In the genomic region with DNA sequence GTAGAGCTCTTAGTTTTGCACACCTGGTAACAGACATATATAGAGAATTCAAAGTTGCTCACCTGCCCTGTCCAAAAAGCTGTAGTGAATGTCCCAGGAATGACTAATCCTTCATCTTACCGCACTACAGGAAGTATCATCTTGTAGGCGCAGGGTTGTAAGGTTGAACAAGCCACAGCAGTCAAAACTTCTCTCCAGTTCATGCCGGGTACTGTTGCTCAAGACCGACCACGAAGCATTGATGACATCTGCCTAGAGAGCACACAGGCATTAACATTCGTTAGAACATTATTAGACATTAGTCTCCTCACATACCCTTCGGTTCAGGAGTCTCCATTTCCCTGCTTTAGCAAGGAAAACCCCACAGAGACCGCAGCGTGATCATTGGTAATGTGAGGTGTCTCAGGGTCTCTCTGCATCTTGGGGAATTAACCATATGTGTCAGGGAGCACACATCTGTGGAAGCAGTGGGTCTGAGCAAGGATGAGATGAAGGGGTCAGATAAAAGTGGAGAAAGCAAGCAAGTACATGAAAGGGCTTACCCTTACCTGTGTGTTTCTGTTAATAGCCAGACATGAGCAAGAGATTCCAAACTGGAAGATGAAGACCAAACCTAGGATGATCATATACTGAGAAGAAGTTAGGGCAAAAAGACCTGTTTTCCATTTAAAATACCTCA, we compare ENCODE assay signal across 8 mouse cellular contexts. TPM values are rescaled to one million over a fixed set of nuclear protein-coding genes. Genes with fewer than 3 reads are reported as not detected.
A peak's percentile ranks its signal among the peaks of the same experiment; 100 is the strongest.
DNase-seq lines count a peak whose midpoint lies in the region; ATAC-seq lines count a peak whose summit lies in the region.
"Had no signal": no experiment of that assay in that cellular context is flagged by ENCODE, and none has a peak within 500 bp of the region (broad histone marks: within the 10 kb centered on the region; RNA-seq: fewer than 3 reads in every experiment).

No protein-coding gene starts in this region.

- peak overlapping the region; percentile 77; the same call in 1 of the 2 replicates for H3K9ac ChIP-seq in neural tube, embryonic 11.5 days (ENCODE audit: low read length)
- H3K9ac ChIP-seq in forebrain, embryonic 12.5 days, result peak overlapping the region; percentile 80; the same call in 1 of the 2 replicates
- H3K9ac ChIP-seq in limb, embryonic 15.5 days, result peak overlapping the region; percentile 10; the same call in 1 of the 2 replicates
- H3K9ac ChIP-seq in stomach, embryonic 16.5 days (ENCODE audit: low read length), result peak overlapping the region; percentile 90

- WGBS in neural tube, embryonic 11.5 days, result 87% methylated on average over 9 of the region's 9 CpGs
- WGBS in forebrain, embryonic 12.5 days, result 78% methylated on average over 9 of the region's 9 CpGs
- WGBS in limb, embryonic 15.5 days, result 71% methylated on average over 9 of the region's 9 CpGs
- 64% methylated on average over 9 of the region's 9 CpGs for WGBS in stomach, embryonic 16.5 days

- peaks cover 35% of the 10 kb centered on the region for H3K36me3 ChIP-seq in neural tube, embryonic 11.5 days (ENCODE audit: control insufficient read depth, insufficient read depth, low read length)
- peaks cover 42% of the 10 kb centered on the region for H3K36me3 ChIP-seq in forebrain, embryonic 12.5 days (replicated peaks)
- peaks cover 40% of the 10 kb centered on the region for H3K36me3 ChIP-seq in limb, embryonic 15.5 days
- peaks cover 27% of the 10 kb centered on the region for H3K36me3 ChIP-seq in stomach, embryonic 16.5 days (ENCODE audit: control insufficient read depth, insufficient read depth, low read length)

- peaks cover 16% of the 10 kb centered on the region; the same call in 1 of the 2 replicates for H3K4me1 ChIP-seq in neural tube, embryonic 11.5 days (ENCODE audit: control insufficient read depth, insufficient read depth, low read length)
- H3K4me1 ChIP-seq in forebrain, embryonic 12.5 days, result peaks cover 46% of the 10 kb centered on the region
- peaks cover 39% of the 10 kb centered on the region for H3K4me1 ChIP-seq in limb, embryonic 15.5 days
- peaks cover 27% of the 10 kb centered on the region for H3K4me1 ChIP-seq in stomach, embryonic 16.5 days (ENCODE audit: control insufficient read depth, insufficient read depth, low read length)

- intact Hi-C loops in left cerebral cortex, postnatal 10 days (cut with DNase I), result no loop called here

- H3K4me3 ChIP-seq in neural tube, embryonic 11.5 days (ENCODE audit: low read depth, low read length), result peak overlapping the region; percentile 63
- peak overlapping the region; percentile 62 for H3K4me3 ChIP-seq in forebrain, embryonic 12.5 days (replicated peaks)
- H3K4me3 ChIP-seq in limb, embryonic 15.5 days, result peak overlapping the region; percentile 68
- peak overlapping the region; percentile 85 for H3K4me3 ChIP-seq in stomach, embryonic 16.5 days (replicated peaks; ENCODE audit: low read length)

- ATAC-seq in neural tube, embryonic 11.5 days (ENCODE audit: insufficient read depth, low FRiP score, low TSS enrichment), result no peak
- no peak for ATAC-seq in forebrain, embryonic 12.5 days (ENCODE audit: low FRiP score)
- no peak for ATAC-seq in limb, embryonic 15.5 days (ENCODE audit: insufficient number of reproducible peaks, low FRiP score, low TSS enrichment, low read depth)
- no peak for ATAC-seq in stomach, embryonic 16.5 days (ENCODE audit: insufficient read depth, low FRiP score)

- H3K4me2 ChIP-seq in neural tube, embryonic 11.5 days (ENCODE audit: low read depth), result peak overlapping the region; percentile 88
- H3K4me2 ChIP-seq in forebrain, embryonic 12.5 days, result peak overlapping the region; percentile 97
- H3K4me2 ChIP-seq in limb, embryonic 15.5 days, result peak overlapping the region; percentile 74
- H3K4me2 ChIP-seq in stomach, embryonic 16.5 days (ENCODE audit: low read depth, low read length), result peak overlapping the region; percentile 62

- no peak for DNase-seq in neural tube, embryonic 11.5 days (ENCODE audit: low spot score)
- no peak for DNase-seq in neural tube, embryonic 10.5 days (ENCODE audit: extremely low spot score, low spot score)
- DNase-seq in left cerebral cortex, postnatal 10 days (ENCODE audit: extremely low spot score in 1 of 2, low spot score in 2 of 2), result no peak
- no peak for DNase-seq in kidney, postnatal 10 days
- DNase-seq: gastrocnemius, postnatal 14 days had no signal

- H3K27ac ChIP-seq in neural tube, embryonic 11.5 days (ENCODE audit: low read depth, low read length), result peak overlapping the region; percentile 63; the same call in 1 of the 2 replicates
- H3K27ac ChIP-seq in forebrain, embryonic 12.5 days, result peak overlapping the region; percentile 96; the same call in 1 of the 2 replicates
- H3K27ac ChIP-seq in limb, embryonic 15.5 days, result peak overlapping the region; percentile 95
- peak overlapping the region; percentile 95; the same call in 1 of the 2 replicates for H3K27ac ChIP-seq in stomach, embryonic 16.5 days (ENCODE audit: low read length)

- H3K9me3 ChIP-seq in neural tube, embryonic 11.5 days (ENCODE audit: control insufficient read depth, low read length), result no peaks in the 10 kb centered on the region
- H3K9me3 ChIP-seq in forebrain, embryonic 12.5 days, result no peaks in the 10 kb centered on the region
- H3K9me3 ChIP-seq in limb, embryonic 15.5 days, result no peaks in the 10 kb centered on the region
- no peaks in the 10 kb centered on the region for H3K9me3 ChIP-seq in stomach, embryonic 16.5 days (replicated peaks; ENCODE audit: control insufficient read depth, low read length)

- no peaks in the 10 kb centered on the region for H3K27me3 ChIP-seq in neural tube, embryonic 11.5 days (ENCODE audit: control insufficient read depth, insufficient read depth, low read length)
- H3K27me3 ChIP-seq in forebrain, embryonic 12.5 days, result no peaks in the 10 kb centered on the region
- no peaks in the 10 kb centered on the region for H3K27me3 ChIP-seq in limb, embryonic 15.5 days
- no peaks in the 10 kb centered on the region for H3K27me3 ChIP-seq in stomach, embryonic 16.5 days (ENCODE audit: control insufficient read depth, insufficient read depth, low read length)

RNA-seq across cellular contexts. Expression of gene Tspan31, which starts 1.6 kb away (rescaled TPM):
- polyA plus RNA-seq in neural tube, embryonic 11.5 days (2014; fragmentation: Nextera tagmentation; extraction: Ambion mirVana), result 96.5 and 99.9 TPM in 2 replicates
- 139 and 158 TPM in 2 replicates for polyA plus RNA-seq in forebrain, embryonic 12.5 days (2016; fragmentation: Nextera tagmentation; extraction: Ambion mirVana)
- polyA plus RNA-seq in limb, embryonic 15.5 days (2015; fragmentation: Nextera tagmentation; extraction: Ambion mirVana), result 161 and 175 TPM in 2 replicates
- polyA plus RNA-seq in stomach, embryonic 16.5 days (2015; fragmentation: Nextera tagmentation; extraction: Ambion mirVana), result 158 and 177 TPM in 2 replicates
- total RNA-seq in left cerebral cortex, postnatal 10 days (2021), result 10 to 100 TPM; 65.2 to 67.9 TPM

RNA-seq across cellular contexts. Expression of gene Cdk4, which starts 5.2 kb away (rescaled TPM):
- 2,636 and 2,694 TPM in 2 replicates for polyA plus RNA-seq in neural tube, embryonic 11.5 days (2014; fragmentation: Nextera tagmentation; extraction: Ambion mirVana)
- polyA plus RNA-seq in forebrain, embryonic 12.5 days (2016; fragmentation: Nextera tagmentation; extraction: Ambion mirVana), result 2,431 and 2,450 TPM in 2 replicates
- 1,296 and 1,322 TPM in 2 replicates for polyA plus RNA-seq in limb, embryonic 15.5 days (2015; fragmentation: Nextera tagmentation; extraction: Ambion mirVana)
- polyA plus RNA-seq in stomach, embryonic 16.5 days (2015; fragmentation: Nextera tagmentation; extraction: Ambion mirVana), result 1,208 and 1,239 TPM in 2 replicates
- 100 to 1,000 TPM; 114 to 123 TPM for total RNA-seq in left cerebral cortex, postnatal 10 days (2021)

RNA-seq across cellular contexts. Expression of gene Agap2, which starts 6.6 kb away (rescaled TPM):
- polyA plus RNA-seq in neural tube, embryonic 11.5 days (2014; fragmentation: Nextera tagmentation; extraction: Ambion mirVana), result 0.94 and 1.4 TPM in 2 replicates
- polyA plus RNA-seq in forebrain, embryonic 12.5 days (2016; fragmentation: Nextera tagmentation; extraction: Ambion mirVana), result 0.73 and 1.1 TPM in 2 replicates
- 0.10 and 0.72 TPM in 2 replicates for polyA plus RNA-seq in limb, embryonic 15.5 days (2015; fragmentation: Nextera tagmentation; extraction: Ambion mirVana)
- 0.09 and 0.62 TPM in 2 replicates for polyA plus RNA-seq in stomach, embryonic 16.5 days (2015; fragmentation: Nextera tagmentation; extraction: Ambion mirVana)
- total RNA-seq in left cerebral cortex, postnatal 10 days (2021), result 100 to 1,000 TPM; 558 to 572 TPM

RNA-seq across cellular contexts. Expression of gene March9, which starts 8.5 kb away (rescaled TPM):
- polyA plus RNA-seq in neural tube, embryonic 11.5 days (2014; fragmentation: Nextera tagmentation; extraction: Ambion mirVana), result 4.3 and 4.7 TPM in 2 replicates
- 3.9 and 4.2 TPM in 2 replicates for polyA plus RNA-seq in forebrain, embryonic 12.5 days (2016; fragmentation: Nextera tagmentation; extraction: Ambion mirVana)
- 1.2 and 1.7 TPM in 2 replicates for polyA plus RNA-seq in limb, embryonic 15.5 days (2015; fragmentation: Nextera tagmentation; extraction: Ambion mirVana)
- polyA plus RNA-seq in stomach, embryonic 16.5 days (2015; fragmentation: Nextera tagmentation; extraction: Ambion mirVana), result 0.66 and 0.72 TPM in 2 replicates
- 10 to 100 TPM; 49.6 to 49.8 TPM for total RNA-seq in left cerebral cortex, postnatal 10 days (2021)

RNA-seq across cellular contexts. Expression of gene Cyp27b1, which starts 20.4 kb away (rescaled TPM):
- 0.09 and 0.14 TPM in 2 replicates for polyA plus RNA-seq in neural tube, embryonic 11.5 days (2014; fragmentation: Nextera tagmentation; extraction: Ambion mirVana)
- polyA plus RNA-seq in forebrain, embryonic 12.5 days (2016; fragmentation: Nextera tagmentation; extraction: Ambion mirVana), result 0.10 and 0.28 TPM in 2 replicates
- polyA plus RNA-seq in limb, embryonic 15.5 days (2015; fragmentation: Nextera tagmentation; extraction: Ambion mirVana), result 0.12 and 0.32 TPM in 2 replicates
- 0.21 and 0.37 TPM in 2 replicates for polyA plus RNA-seq in stomach, embryonic 16.5 days (2015; fragmentation: Nextera tagmentation; extraction: Ambion mirVana)
- under 1 TPM; 0.36 to 0.49 TPM for total RNA-seq in left cerebral cortex, postnatal 10 days (2021)

Comparison
In these comparisons a context has a peak if more than half of its experiments do, and no peak if none do; other contexts are left out.
1. H3K9ac ChIP-seq: peak in every context shown above with its lines; median percentile 90 in stomach, embryonic 16.5 days; 80 in forebrain, embryonic 12.5 days; 77 in neural tube, embryonic 11.5 days; 10 in limb, embryonic 15.5 days.